Mouse (Mus musculus): ENCODE measurements around the gene Ip6k3.

Ip6k3 gene

DNA sequence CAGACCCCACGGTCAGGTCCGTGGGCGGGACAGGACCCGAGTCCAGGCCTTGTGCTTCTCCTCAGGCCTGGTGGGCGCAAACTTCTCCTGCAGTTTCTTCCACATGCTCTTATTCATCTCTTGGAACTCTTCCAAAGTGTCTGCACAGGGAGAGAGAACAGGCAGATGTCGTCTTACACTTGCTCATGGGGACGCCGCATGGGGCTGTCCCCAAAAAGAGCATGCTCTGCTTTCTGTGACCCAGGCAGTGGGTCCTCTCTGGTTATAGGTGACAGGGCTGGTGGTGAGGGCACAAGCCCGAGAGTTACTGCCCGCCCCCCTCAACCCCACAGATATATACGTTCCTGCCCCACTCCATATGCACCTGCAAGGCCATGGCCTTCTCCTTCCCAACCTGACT is 44.9 kb downstream of the Ip6k3 start:
- no peak for DNase-seq (ENCODE audit: low spot score)

DNA sequence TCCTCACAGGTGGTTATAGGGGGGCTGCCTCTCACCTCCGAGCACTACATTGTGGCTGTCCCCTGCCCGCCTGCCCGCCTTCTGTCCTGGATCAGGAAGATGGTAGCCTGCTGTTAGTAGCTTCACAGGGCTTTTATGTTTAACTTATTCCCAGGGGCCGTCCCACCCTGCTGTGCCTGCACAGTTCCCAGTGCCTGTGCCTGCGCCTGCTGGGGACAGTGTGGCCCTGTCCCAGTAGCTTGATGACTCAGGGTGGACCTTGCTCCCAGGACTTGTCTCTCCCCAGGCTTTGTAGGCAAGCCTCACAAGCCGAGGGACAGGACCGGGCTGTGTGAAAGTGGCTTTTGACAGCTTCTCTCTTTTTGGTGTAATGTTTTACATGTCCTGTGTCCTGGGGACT is 45.8 kb downstream of the Ip6k3 start:
- no peak for DNase-seq (ENCODE audit: low spot score)

DNA sequence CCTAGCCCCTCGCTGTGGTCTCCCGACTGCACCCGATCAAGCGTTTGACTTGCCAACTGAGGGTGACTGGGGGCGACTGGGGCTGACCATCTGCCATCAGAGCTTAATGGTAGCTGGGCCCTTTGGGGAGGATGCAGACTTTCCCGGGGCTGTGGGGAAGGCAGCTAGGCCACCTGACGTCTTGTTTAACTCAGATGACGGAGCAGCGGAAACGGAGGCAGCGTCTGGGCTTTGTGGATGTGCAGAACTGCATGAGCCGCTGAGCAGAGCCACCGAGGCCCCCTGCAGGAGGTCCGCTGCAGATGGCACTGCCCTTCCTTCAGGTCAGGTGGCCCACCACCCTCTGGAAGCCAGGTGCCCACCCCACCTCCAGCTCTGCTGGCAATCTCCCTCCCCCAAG is 46.3 kb downstream of the Ip6k3 start:
- no peak for DNase-seq (ENCODE audit: low spot score)

DNA sequence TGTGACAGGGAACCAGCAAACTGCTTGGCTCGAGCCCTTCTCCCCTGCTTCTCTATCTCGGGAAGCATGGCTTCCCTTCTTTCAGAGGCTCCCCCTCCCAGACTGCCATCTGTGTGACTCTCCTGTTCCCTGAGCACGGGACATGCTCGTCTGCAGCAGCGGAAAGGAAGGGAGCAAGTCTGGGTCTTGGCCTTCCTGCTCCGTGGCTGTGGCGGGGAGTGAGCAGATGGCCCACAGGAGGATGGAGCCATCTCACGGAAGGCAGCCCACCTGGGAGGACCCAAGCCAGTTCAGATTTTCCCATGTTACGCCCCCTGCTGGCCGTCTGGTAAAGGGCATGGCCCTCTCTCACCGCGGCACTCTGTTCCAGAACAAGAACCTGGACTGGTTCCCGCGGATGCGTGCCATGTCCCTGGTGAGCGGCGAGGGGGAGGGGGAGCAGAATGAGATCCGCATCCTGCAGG is 47.0 kb downstream of the Ip6k3 start:
- peak; percentile 62 for DNase-seq (ENCODE audit: low spot score)

DNA sequence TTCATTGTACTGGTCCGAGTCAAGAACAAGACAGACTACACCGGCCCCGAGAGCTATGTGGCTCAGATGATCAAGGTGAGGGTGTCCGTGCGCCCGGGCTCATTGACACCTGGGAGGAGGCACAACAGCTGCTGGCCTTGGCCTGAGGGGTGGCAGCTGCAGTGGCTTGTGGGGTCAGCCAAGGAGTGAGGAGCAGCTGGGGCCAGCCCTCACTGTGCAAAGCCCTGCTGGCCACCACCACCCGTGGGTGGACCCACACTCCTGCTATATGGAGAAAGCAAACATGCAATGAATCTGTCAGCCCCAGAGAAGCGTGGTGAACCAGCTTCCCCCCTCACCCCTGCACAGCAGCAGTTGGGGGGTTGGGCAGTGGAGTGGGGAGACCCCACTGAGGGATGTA is 47.6 kb downstream of the Ip6k3 start:
- DNase-seq (ENCODE audit: low spot score): no peak

DNA sequence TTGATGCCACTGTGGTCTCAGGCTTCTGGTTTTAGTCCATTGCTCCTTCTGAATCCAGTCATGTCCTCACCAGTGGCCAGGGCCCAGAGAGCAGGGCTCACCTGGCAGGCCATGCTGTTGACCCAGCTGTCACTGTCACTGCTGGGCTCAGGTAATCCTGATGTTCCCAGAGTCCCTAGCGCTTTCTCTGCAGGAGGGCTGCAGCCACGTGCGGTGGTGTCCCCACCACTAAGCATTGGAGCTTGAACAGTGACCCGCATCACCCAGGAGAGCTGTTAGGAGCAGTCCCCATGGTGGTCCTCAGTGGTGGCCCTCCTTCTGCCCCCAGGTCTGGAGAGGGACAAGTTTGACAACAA is 48.1 kb downstream of the Ip6k3 start:
- no peak for DNase-seq (ENCODE audit: low spot score)

DNA sequence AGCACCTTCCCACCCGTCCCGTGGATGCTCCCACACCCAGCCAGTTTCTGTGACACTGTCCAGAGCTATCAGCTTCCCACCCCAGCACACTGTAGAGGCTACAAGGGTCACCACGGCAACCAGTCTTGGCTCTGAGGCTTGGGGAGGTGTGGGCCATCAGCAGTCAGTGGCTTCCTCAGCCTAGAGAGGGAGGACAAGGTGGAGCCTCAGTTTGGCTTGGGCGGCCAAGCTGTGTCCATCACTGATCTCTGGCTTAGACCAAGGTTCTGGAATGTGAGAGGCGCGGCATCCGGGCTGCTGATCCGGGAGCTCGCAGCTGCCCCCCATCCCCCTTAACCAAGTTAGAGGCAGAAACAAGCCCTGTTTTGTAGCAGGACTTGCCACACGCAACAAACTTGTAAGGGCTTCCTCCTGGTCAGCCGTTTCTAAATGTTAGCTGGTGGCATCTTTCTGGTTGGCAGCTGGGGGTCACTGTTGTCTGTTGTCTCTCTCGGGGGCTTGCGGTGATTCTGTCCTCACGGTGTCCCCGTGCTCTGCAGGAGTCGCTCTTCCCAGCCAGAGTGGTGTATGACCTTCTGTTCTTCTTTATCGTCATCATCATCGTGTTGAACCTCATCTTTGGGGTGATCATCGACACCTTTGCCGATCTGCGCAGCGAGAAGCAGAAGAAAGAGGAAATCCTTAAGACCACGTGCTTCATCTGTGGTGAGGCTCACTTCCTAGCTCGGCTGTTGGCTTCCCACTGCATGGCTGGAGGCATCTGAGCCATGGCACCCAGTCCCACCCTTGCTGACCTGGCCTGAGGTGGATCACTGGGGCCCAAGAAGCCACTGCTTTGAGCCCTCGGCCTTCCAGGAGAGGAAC is 48.7 kb downstream of the Ip6k3 start:
- DNase-seq (ENCODE audit: low spot score): no peak

DNA sequence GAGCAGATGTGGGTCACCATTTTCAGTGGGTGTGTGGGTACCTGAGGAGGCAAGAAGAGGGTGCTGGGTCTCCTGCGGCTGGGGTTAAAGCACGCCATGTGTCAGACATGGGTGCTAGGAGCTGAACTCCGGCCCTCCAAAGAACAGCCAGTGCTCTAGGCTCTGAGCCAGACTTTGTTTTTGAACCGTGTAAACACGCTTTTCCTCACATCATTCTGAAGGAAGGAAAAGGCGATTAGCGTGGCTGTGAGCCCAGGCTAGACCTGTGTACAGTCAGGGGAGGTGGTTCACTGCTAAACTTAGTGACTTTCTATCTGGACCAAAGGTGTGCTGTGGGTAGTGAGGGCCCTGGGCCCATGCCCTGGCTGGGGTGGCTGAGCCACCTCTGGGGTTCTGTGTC is 57.5 kb downstream of the Ip6k3 start:
- no peak for DNase-seq (ENCODE audit: low spot score)

DNA sequence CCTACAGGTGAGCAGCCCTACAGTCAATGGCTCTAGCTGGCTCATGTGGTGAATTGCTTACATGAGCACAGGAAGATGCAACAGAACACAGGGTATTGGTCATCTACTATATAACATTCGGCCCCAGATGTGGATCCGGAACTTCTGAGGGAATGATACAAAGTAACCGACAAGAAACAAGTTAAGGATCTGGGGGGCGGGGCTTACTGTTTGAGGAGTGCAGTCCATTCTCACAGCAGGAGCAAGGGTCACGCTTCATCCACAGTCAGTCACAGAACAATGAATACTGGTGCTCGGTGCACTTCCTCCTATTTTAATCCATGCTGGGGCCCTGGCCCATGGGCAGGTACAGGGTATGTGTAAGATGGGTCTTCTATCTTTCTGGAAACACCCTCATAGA is 59.7 kb downstream of the Ip6k3 start:
- DNase-seq (ENCODE audit: low spot score): no peak

DNA sequence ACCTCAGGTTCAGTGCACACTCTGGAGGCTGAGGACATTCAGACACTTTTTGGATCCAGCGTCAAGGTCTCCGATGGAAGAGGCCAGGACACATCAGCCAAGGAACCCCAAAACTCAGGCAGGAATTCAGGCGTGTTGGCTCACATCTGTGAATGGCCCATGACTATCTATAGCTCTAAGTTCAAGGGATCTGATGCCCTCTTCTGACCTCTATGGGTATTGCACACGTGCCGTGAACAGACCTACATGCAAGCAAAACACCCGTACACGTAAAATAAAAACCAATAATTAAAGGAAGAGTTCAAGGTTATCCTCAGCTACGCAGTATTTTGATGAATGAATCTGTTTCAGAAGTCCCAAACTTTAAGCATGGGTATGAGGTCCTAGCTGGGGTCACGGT is 60.9 kb downstream of the Ip6k3 start:
- no peak for DNase-seq (ENCODE audit: low spot score)

DNA sequence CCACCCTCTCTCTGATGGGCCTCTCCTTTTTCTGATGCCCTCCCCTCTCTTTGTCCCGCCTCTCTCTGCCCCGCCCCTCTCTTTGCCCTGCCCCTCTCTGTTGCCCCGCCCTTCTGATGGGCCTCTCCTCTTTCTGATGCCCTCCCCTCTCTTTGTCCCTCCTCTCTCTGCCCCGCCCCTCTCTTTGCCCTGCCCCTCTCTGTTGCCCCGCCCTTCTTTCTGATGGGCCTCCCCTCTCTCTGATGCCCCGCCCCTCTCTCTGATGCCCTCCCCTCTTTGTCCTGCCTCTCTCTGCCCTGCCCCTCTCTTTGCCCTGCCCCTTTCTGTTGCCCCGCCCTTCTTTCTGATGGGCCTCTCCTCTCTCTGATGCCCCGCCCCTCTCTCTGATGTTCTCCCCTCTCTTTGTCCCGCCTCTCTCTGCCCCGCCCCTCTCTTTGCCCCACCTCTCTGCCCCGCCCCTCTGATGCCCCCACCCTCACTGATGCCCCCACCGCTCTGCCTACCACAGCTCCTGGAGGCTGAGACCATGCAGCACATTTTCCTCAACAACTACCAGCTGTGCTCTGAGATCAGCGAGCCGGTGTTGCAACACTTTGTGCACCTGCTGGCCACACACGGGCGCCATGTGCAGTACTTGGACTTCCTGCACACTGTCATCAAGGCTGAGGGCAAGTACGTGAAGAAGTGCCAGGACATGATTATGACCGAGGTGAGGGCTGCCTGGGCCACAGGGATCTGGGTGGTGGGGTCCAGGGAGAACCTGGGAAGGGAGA is 61.7 kb downstream of the Ip6k3 start:
- no peak for DNase-seq (ENCODE audit: low spot score)

DNA sequence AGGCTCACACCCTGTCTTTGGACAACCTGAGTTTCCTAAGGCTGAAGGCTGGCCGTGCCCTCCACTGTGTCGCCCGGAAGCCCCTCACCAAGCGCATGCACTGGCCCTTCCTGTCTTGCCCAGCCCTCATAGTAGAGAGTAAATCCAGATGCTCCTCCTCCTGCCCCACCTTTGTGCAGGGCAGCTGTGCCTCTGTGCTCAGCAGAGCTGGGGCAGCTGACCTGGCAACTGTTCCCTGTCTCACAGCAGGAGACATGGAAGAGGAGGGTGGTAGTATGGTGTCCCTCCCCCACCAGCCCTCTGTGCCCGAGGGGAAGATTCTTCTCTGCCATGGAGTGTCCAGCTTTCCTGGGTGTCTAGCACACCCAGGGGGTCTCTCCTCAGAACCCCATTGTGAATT is 65.9 kb downstream of the Ip6k3 start:
- no peak for DNase-seq (ENCODE audit: low spot score)

DNA sequence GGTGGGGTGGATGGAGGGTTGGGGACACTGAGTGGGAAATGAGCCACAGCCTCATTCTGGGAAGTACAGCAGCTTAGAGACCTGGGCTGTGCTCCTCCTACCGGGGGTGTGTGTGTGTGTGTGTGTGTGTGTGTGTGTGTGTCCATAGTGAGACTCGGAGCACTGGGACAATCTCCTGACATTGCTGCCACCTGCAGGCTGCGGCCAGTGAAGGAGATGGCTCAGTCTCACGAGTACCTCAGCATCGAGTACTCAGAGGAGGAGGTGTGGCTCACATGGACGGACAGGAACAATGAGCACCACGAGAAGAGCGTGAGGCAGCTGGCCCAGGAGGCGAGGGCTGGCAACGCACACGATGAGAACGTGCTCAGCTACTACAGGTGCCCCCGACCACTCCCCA is 71.9 kb downstream of the Ip6k3 start:
- DNase-seq (ENCODE audit: low spot score): peak; percentile 45

All from ovary, postnatal 36 days (tissue).